Comparison of ENCODE assay signal across 7 mouse cellular contexts in genomic region chr2:32537360-32537905, GRCm38 (mm10). TPM values are rescaled to one million over a fixed set of nuclear protein-coding genes. Genes with fewer than 3 reads are reported as not detected.
A peak's percentile ranks its signal among the peaks of the same experiment; 100 is the strongest.
DNase-seq lines count a peak whose midpoint lies in the region; ATAC-seq lines count a peak whose summit lies in the region.

No protein-coding gene starts in this region.

- WGBS in heart, embryonic 11.5 days (ENCODE audit: insufficient replicate concordance), result 7% methylated on average over 9 of the region's 9 CpGs
- 10% methylated on average over 9 of the region's 9 CpGs for WGBS in midbrain, embryonic 11.5 days

- peak; percentile 26 for DNase-seq in CD4-positive helper T cell, adult 2 months (ENCODE audit: low read depth, low spot score)
- DNase-seq in Muller cell, postnatal 12 days (ENCODE audit: inconsistent ontology term), result peak; percentile 77
- peak; percentile 53 for DNase-seq in kidney, postnatal 10 days
- peak; percentile 84 for DNase-seq in midbrain, embryonic 11.5 days (ENCODE audit: low spot score, missing footprints)
- no peak for DNase-seq in frontal cortex, postnatal 10 days (ENCODE audit: low spot score in 2 of 2)
- DNase-seq in right cerebral cortex, adult 18-20 months, result no peak

- peak overlapping the region; percentile 88 for H3K9ac ChIP-seq in heart, embryonic 11.5 days (ENCODE audit: low read depth, low read length)
- H3K9ac ChIP-seq in midbrain, embryonic 11.5 days (ENCODE audit: low read length), result peak overlapping the region; percentile 91

- H3K36me3 ChIP-seq in heart, embryonic 11.5 days (ENCODE audit: control insufficient read depth, insufficient read depth, low read length), result no peaks in the 10 kb centered on the region
- H3K36me3 ChIP-seq in midbrain, embryonic 11.5 days (ENCODE audit: control insufficient read depth, insufficient read depth, low read length), result no peaks in the 10 kb centered on the region

- peaks cover 49% of the 10 kb centered on the region for H3K4me1 ChIP-seq in heart, embryonic 11.5 days (ENCODE audit: control insufficient read depth, insufficient read depth, low read length)
- peaks cover 53% of the 10 kb centered on the region for H3K4me1 ChIP-seq in midbrain, embryonic 11.5 days (ENCODE audit: control insufficient read depth, insufficient read depth, low read length)

- H3K4me2 ChIP-seq in heart, embryonic 11.5 days, result peak overlapping the region; percentile 83
- H3K4me2 ChIP-seq in midbrain, embryonic 11.5 days, result peak overlapping the region; percentile 79

- H3K27ac ChIP-seq in heart, embryonic 11.5 days (ENCODE audit: low read depth, low read length), result peak overlapping the region; percentile 84
- 0 out of 2 replicates have a peak overlapping the region, but pooled peaks have one; percentile 48 for H3K27ac ChIP-seq in midbrain, embryonic 11.5 days (ENCODE audit: low read depth, low read length)

- no peaks in the 10 kb centered on the region for H3K27me3 ChIP-seq in heart, embryonic 11.5 days (ENCODE audit: control insufficient read depth, insufficient read depth, low read length)
- H3K27me3 ChIP-seq in midbrain, embryonic 11.5 days (ENCODE audit: control insufficient read depth, insufficient read depth, low read length), result no peaks in the 10 kb centered on the region

- no peaks in the 10 kb centered on the region for H3K9me3 ChIP-seq in heart, embryonic 11.5 days (replicated peaks; ENCODE audit: control insufficient read depth, low read length)
- no peaks in the 10 kb centered on the region for H3K9me3 ChIP-seq in midbrain, embryonic 11.5 days (ENCODE audit: control insufficient read depth, low read length)

- ATAC-seq in heart, embryonic 11.5 days (replicated peaks; ENCODE audit: insufficient number of reproducible peaks, low FRiP score, low TSS enrichment), result no peak
- ATAC-seq in midbrain, embryonic 11.5 days (ENCODE audit: low FRiP score), result no peak

- peak overlapping the region; percentile 80 for H3K4me3 ChIP-seq in heart, embryonic 11.5 days (ENCODE audit: low read depth, low read length)
- peak overlapping the region; percentile 80 for H3K4me3 ChIP-seq in midbrain, embryonic 11.5 days (ENCODE audit: low read depth, low read length)

RNA-seq across cellular contexts. Expression of gene Fam102a, which starts 2.3 kb away (rescaled TPM):
- 5.2 and 5.3 TPM in 2 replicates for polyA plus RNA-seq in heart, embryonic 11.5 days (2014; fragmentation: Nextera tagmentation; extraction: Ambion mirVana)
- 6.3 and 6.8 TPM in 2 replicates for polyA plus RNA-seq in midbrain, embryonic 11.5 days (2014; fragmentation: Nextera tagmentation; extraction: Ambion mirVana)

RNA-seq across cellular contexts. Expression of gene Dpm2, which starts 33.2 kb away (rescaled TPM):
- polyA plus RNA-seq in heart, embryonic 11.5 days (2014; fragmentation: Nextera tagmentation; extraction: Ambion mirVana), result 81.7 and 85.3 TPM in 2 replicates
- 103 and 110 TPM in 2 replicates for polyA plus RNA-seq in midbrain, embryonic 11.5 days (2014; fragmentation: Nextera tagmentation; extraction: Ambion mirVana)

RNA-seq across cellular contexts. Expression of gene Pip5kl1, which starts 37.2 kb away (rescaled TPM):
- polyA plus RNA-seq in heart, embryonic 11.5 days (2014; fragmentation: Nextera tagmentation; extraction: Ambion mirVana), result 0.31 and 0.51 TPM in 2 replicates
- 2.0 and 2.1 TPM in 2 replicates for polyA plus RNA-seq in midbrain, embryonic 11.5 days (2014; fragmentation: Nextera tagmentation; extraction: Ambion mirVana)

RNA-seq across cellular contexts. Expression of gene 9430097D07Rik, which starts 38.1 kb away (rescaled TPM):
- polyA plus RNA-seq in heart, embryonic 11.5 days (2014; fragmentation: Nextera tagmentation; extraction: Ambion mirVana), result 0.17 TPM in 1 of 2 replicates, not detected in the other
- polyA plus RNA-seq in midbrain, embryonic 11.5 days (2014; fragmentation: Nextera tagmentation; extraction: Ambion mirVana), result 0.25 and 0.49 TPM in 2 replicates

RNA-seq across cellular contexts. Expression of gene St6galnac4, which starts 49.5 kb away (rescaled TPM):
- polyA plus RNA-seq in heart, embryonic 11.5 days (2014; fragmentation: Nextera tagmentation; extraction: Ambion mirVana), result 32.9 and 40.9 TPM in 2 replicates
- 13.2 and 13.6 TPM in 2 replicates for polyA plus RNA-seq in midbrain, embryonic 11.5 days (2014; fragmentation: Nextera tagmentation; extraction: Ambion mirVana)

Comparison
In these comparisons a context has a peak if more than half of its experiments do, and no peak if none do; other contexts are left out.
1. DNase-seq: peak in CD4-positive helper T cell, adult 2 months (single experiment), Muller cell, postnatal 12 days (single experiment), kidney, postnatal 10 days (single experiment) and midbrain, embryonic 11.5 days (single experiment); none in frontal cortex, postnatal 10 days (0 of 2) and right cerebral cortex, adult 18-20 months (single experiment).